Mouse (Mus musculus) cerebellum, postnatal 36 days (tissue): ENCODE measurements around the gene Atg2a.
A peak's percentile ranks its signal among the peaks of the same experiment; 100 is the strongest.

Source experiments
- DNase-seq, 2 experiments: peaks; one replicate each; pipeline ENCODE4 v3.0.0; 2021 to 2022; ENCODE audit warnings: mixed read lengths in 2 of 2

Gene Atg2a

GRCm38 (mm10) chr19:6241274-6242107 is at the start of gene Atg2a:
Gene Atg2a, plus strand, starts transcription at chr19:6241668.
- DNase-seq: peak; percentile 95 to 98

GRCm38 (mm10) chr19:6204265-6204664 is 37.2 kb upstream of the Atg2a start:
- no peak for DNase-seq

GRCm38 (mm10) chr19:6206716-6207115 is 34.8 kb upstream of the Atg2a start:
- no peak for DNase-seq

GRCm38 (mm10) chr19:6216046-6216705 is 25.3 kb upstream of the Atg2a start:
- no peak for DNase-seq

GRCm38 (mm10) chr19:6218606-6219005 is 22.9 kb upstream of the Atg2a start:
- DNase-seq: no peak

- DNase-seq: no peak
These were observed 15.3 kb upstream of the Atg2a start, which contains the start of gene Gpha2 for GRCm38 (mm10) chr19:6226135-6226534. Gene Gpha2, plus strand, starts transcription at chr19:6226380.

- no peak for DNase-seq
These were observed 14.7 kb upstream of the Atg2a start for GRCm38 (mm10) chr19:6226763-6227162.

- no peak for DNase-seq
These were observed 13.6 kb upstream of the Atg2a start for GRCm38 (mm10) chr19:6227864-6228263.

GRCm38 (mm10) chr19:6230411-6230810 is 11.1 kb upstream of the Atg2a start:
- DNase-seq: peak in 1 of 2 experiments; percentile 41

GRCm38 (mm10) chr19:6231036-6231435 is 10.4 kb upstream of the Atg2a start:
- DNase-seq: peak in 1 of 2 experiments; percentile 11

- DNase-seq: peak in 1 of 2 experiments; percentile 9
These were observed 7.8 kb upstream of the Atg2a start for GRCm38 (mm10) chr19:6233647-6234046.

- peak; percentile 20 to 44 for DNase-seq
These were observed 7.0 kb upstream of the Atg2a start for GRCm38 (mm10) chr19:6234337-6235083.

- DNase-seq: peak; percentile 90 to 95
These were observed 6.1 kb upstream of the Atg2a start, which contains the start of gene Ppp2r5b for GRCm38 (mm10) chr19:6235084-6236052. Gene Ppp2r5b, minus strand, starts transcription at chr19:6235872.

- peak; percentile 92 to 95 for DNase-seq
These were observed 5.4 kb upstream of the Atg2a start for GRCm38 (mm10) chr19:6236053-6236441.

- DNase-seq: peak in 1 of 2 experiments; percentile 24
These were observed 4.6 kb upstream of the Atg2a start for GRCm38 (mm10) chr19:6236842-6237241.

- DNase-seq: no peak
These were observed 2.7 kb upstream of the Atg2a start for GRCm38 (mm10) chr19:6238740-6239139.

GRCm38 (mm10) chr19:6240136-6240535 is 1.3 kb upstream of the Atg2a start:
- DNase-seq: no peak

GRCm38 (mm10) chr19:6240725-6241124 is 743 bp upstream of the Atg2a start:
- no peak for DNase-seq

GRCm38 (mm10) chr19:6242281-6242680 is 813 bp downstream of the Atg2a start:
- DNase-seq: peak in 1 of 2 experiments; percentile 34

- no peak for DNase-seq
These were observed 1.8 kb downstream of the Atg2a start for GRCm38 (mm10) chr19:6243226-6243625.

GRCm38 (mm10) chr19:6245806-6246205 is 4.3 kb downstream of the Atg2a start:
- DNase-seq: no peak
